Mouse (Mus musculus) kidney, adult 2 months (tissue): Measurements from ENCODE around the gene Bpifb9a. TPM values are rescaled to one million over a fixed set of nuclear protein-coding genes. Genes with fewer than 3 reads are reported as not detected.
"Not testable (repeated sequence)": the region's sequence is repeated elsewhere in the genome, so short reads cannot be mapped to it uniquely, and the experiment has no call there.

Experiments
- DNase-seq: peaks from one replicate; pipeline ENCODE4 v3.0.0; 2021
- H3K27ac ChIP-seq: fragments of 200-500 bp; 2 replicates; pipeline ENCODE4 v1.5.1; 2012; ENCODE audit warnings: low read depth, low read length, control low read depth, inconsistent platforms; ENCODE audit not compliant: insufficient read depth
- H3K27me3 ChIP-seq: fragments of 200-500 bp; replicated peaks from 2 replicates; pipeline ENCODE4 v1.6.1; 2012; ENCODE audit warnings: mild to moderate bottlenecking, moderate library complexity, low read length, inconsistent platforms; ENCODE audit not compliant: control insufficient read depth, insufficient read depth
- H3K36me3 ChIP-seq: fragments of 200-500 bp; 2 replicates; pipeline ENCODE4 v1.6.1; 2012; ENCODE audit warnings: mild to moderate bottlenecking, moderate library complexity, low read length, inconsistent platforms; ENCODE audit not compliant: control insufficient read depth, insufficient read depth
- H3K4me1 ChIP-seq: fragments of 200-500 bp; 2 replicates; pipeline ENCODE4 v1.6.1; 2011; ENCODE audit warnings: low read length; ENCODE audit not compliant: control insufficient read depth, insufficient read depth
- H3K4me3 ChIP-seq: fragments of 200-500 bp; 2 replicates; pipeline ENCODE4 v1.5.1; 2011; ENCODE audit warnings: mild to moderate bottlenecking, low read depth, low read length, control low read depth; ENCODE audit not compliant: insufficient read depth
- CTCF ChIP-seq: fragments of 200-500 bp; conservative IDR thresholded peaks from 2 replicates; pipeline ENCODE4 v1.5.1; 2011; ENCODE audit warnings: low read depth, mild to moderate bottlenecking, control low read depth, low read length, moderate library complexity, mixed read lengths; ENCODE audit not compliant: insufficient read depth, insufficient read length
- POLR2A ChIP-seq: fragments of 200-500 bp; IDR thresholded peaks from one replicate; pipeline ENCODE4 v1.6.1; 2011; ENCODE audit warnings: low read depth, low read length, control low read depth
- WGBS: fragments of 180-500 bp; shearing (Covaris S2); methylation state at CpG from one replicate; pipeline ENCODE4 v1.1.7; 2018; 5-methylcytosine and 5-hydroxymethylcytosine counted together
- polyA plus RNA-seq: library from polyadenylated mRNA; depleted of rRNA; stranded (reverse); fragments of >200 nt; gene quantifications from 2 replicates; pipeline ENCODE4 v1.2.3, GENCODE M21; 2012

The Bpifb9a gene
- polyA plus RNA-seq, 1 experiment = not detected

DNA sequence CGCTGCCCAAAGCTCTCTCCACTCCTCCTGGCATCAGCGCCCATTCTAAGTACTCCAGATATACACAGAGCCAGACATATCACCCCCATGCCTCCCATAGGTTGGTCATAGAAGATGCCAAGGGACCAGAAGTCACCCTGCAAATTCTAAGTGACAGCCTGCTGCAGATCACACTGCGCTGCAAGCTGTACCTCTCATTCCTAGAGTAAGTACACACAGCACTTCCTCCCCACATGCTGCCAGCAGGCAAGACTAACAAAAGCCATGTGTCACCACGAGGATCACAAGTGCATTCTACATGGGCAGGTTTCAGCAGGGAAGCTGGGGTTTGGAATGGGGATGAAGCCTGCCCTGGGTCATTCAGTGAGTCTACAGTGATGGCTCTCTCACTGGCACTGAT is 30.7 kb upstream of the Bpifb9a start:
- WGBS = 81% methylated on average over 4 of the region's 4 CpGs
- H3K4me3 ChIP-seq = no peak overlapping the region

DNA sequence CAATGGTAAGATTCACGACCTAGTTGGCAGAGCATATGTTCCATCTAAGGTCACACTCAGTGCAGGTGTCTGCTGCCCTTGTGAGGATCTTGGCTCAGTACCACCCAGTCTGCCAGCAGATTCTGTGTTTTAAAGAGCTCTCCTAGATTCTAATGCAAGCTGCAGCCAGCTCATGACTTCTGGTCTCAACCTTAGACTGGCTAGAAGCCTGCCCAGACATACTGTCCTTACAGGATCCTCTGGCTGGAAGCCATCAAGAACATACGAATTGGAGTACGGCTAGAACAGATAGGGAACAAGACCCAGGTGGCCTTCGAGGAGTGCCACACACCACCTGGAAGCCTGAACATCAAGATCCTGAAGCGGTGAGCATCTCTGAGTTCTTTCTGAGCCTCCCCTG is 29.8 kb upstream of the Bpifb9a start:
- no peaks in the 10 kb centered on the region for H3K27me3 ChIP-seq
- H3K27ac ChIP-seq = no peak overlapping the region
- no peak overlapping the region for H3K4me3 ChIP-seq
- no peak for DNase-seq
- TF ChIP-seq CTCF (no peak), POLR2A (no peak)
- no peaks in the 10 kb centered on the region for H3K4me1 ChIP-seq
- WGBS = 85% methylated on average over 5 of the region's 5 CpGs
- no peaks in the 10 kb centered on the region for H3K36me3 ChIP-seq

More for the DNA sequence above, 30.7 kb upstream of the Bpifb9a start:
- Histone ChIP-seq H3K27ac (no peak overlapping the region), H3K27me3 (no peaks in the 10 kb centered on the region), H3K4me1 (no peaks in the 10 kb centered on the region), H3K36me3 (no peaks in the 10 kb centered on the region)
- TF ChIP-seq POLR2A (no peak), CTCF (no peak)
- no peak for DNase-seq

DNA sequence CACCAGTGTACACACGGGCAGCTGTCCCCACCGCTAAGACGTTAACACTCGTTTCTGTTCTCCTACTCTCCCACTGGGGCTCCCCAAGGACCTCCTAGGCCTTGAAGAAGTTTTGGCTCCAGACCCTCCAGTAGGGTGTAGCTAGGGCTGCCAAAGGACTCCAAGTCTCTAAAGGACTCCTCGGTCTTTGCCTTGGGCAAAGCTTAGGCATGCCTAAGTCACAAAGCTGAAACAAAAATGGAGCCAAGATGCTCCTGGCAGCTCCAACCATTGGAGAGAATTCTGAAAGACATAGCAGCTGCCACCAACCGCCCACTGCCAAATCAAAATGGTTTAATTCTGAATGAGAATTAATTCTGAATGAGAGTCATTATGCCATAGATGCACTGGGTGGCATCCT is 24.2 kb upstream of the Bpifb9a start:
- TF ChIP-seq POLR2A (no peak), CTCF (no peak)
- DNase-seq = no peak
- WGBS = 90% methylated on average over 6 of the region's 6 CpGs
- Histone ChIP-seq H3K27ac (no peak overlapping the region), H3K36me3 (no peaks in the 10 kb centered on the region), H3K4me3 (no peak overlapping the region), H3K27me3 (no peaks in the 10 kb centered on the region), H3K4me1 (no peaks in the 10 kb centered on the region)

DNA sequence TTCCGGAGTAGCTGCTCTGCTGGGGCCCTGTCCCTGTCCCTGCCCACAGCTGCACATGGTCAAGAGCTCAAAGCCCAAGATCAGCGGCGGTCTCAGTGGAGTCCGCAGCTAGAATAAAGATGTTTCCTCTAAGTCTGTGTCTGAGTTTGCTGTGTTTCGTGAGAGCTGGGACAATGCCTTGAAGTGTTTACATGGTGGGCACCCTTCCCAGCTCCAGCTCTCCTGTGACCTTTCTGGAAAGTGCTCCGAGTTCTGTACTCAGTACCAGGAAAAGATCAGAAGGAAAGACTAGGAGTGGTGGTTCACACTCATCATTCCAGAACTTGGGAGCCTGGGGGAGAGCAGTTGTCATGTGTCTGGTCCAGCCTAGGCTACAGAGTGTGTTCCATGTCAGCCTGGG is 16.9 kb upstream of the Bpifb9a start:
- Histone ChIP-seq H3K27me3 (no peaks in the 10 kb centered on the region), H3K4me3 (no peak overlapping the region), H3K36me3 (no peaks in the 10 kb centered on the region), H3K4me1 (no peaks in the 10 kb centered on the region), H3K27ac (no peak overlapping the region)
- 94% methylated on average over 6 of the region's 6 CpGs for WGBS
- no peak for TF ChIP-seq CTCF
- no peak for TF ChIP-seq POLR2A
- no peak for DNase-seq

DNA sequence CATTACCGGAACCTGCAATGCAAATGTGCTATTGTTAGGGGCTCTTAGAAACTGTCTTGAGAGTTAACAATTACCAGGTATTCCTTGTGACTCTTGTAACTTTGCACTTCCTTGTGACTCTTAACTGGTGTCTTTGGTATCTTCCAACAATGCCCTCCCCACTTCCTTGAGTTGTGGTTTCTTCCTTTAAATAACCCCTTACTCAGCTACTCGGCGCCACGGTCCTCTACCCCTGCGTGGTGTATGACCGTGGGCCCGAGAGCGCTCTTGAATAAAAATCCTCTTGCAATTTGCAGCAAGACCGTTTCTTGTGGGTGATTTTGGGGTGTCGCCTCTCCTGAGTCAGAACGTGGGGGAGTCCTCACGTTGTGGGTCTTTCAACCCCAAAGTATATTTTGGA is 14.9 kb upstream of the Bpifb9a start:
- WGBS = 94% methylated on average over 11 of the region's 12 CpGs
- H3K27ac ChIP-seq, DNase-seq, H3K4me1 ChIP-seq, H3K36me3 ChIP-seq, H3K27me3 ChIP-seq, H3K4me3 ChIP-seq: not testable (repeated sequence)

DNA sequence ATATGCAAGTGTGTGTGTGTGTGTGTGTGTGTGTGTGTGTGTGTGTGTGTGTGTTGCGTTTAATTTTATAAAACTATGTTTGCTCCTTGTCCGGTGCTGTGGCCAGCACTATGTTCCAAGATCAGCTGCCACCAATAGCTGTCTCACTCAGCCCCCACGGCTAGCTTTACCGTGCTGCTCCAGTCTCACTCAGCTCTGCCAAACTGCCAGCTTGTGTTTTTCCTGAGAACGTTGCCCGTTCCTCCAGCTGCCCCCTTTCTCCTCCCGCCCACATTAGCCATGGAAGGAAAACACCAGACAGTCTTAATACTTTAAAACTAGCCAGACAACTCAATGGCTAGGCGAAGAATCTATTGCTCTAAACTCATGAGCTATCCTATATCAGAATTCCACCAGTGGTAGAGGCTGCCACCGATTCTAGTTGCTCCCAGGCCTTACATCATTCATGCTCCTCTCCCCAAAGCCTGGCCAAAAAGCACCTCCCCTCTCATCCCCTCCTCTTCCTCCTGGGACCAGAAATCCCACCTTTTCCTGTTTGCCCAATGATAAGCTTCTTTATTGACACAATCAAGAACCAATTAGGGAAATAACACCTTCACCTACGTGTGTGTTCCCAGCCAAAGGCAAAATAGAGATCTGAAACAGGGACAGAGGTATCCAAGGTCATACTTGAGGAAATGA is 14.2 kb upstream of the Bpifb9a start:
- DNase-seq = no peak
- no peaks in the 10 kb centered on the region for H3K36me3 ChIP-seq
- no peaks in the 10 kb centered on the region for H3K27me3 ChIP-seq
- TF ChIP-seq POLR2A (no peak), CTCF (no peak)
- H3K4me3 ChIP-seq = no peak overlapping the region
- no peak overlapping the region for H3K27ac ChIP-seq
- 91% methylated on average over 10 of the region's 10 CpGs for WGBS
- H3K4me1 ChIP-seq = no peaks in the 10 kb centered on the region

DNA sequence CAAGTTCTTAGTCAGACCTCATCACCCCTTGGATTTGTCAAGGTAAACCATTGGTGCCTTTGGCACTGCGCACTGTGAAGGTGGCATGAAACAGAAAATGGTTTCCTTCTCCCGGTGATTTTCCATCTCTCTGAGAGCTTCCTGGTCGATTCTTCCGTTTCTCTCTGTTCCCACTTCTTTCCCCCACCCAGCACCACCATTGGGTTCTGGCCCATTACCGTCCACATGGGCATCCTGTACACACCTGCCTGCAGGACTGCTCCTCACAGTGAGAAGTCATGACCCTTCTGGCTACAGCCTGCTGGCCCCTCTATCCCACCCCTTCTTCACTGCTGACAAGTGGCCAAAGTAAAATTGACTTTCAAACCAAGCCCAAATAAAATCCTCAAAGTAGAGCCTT is 12.3 kb upstream of the Bpifb9a start:
- H3K27me3 ChIP-seq = no peaks in the 10 kb centered on the region
- no peaks in the 10 kb centered on the region for H3K36me3 ChIP-seq
- H3K4me3 ChIP-seq = no peak overlapping the region
- no peak overlapping the region for H3K27ac ChIP-seq
- TF ChIP-seq POLR2A = no peak
- no peak for TF ChIP-seq CTCF
- H3K4me1 ChIP-seq = no peaks in the 10 kb centered on the region
- DNase-seq = no peak
- 93% methylated on average over 5 of the region's 5 CpGs for WGBS

DNA sequence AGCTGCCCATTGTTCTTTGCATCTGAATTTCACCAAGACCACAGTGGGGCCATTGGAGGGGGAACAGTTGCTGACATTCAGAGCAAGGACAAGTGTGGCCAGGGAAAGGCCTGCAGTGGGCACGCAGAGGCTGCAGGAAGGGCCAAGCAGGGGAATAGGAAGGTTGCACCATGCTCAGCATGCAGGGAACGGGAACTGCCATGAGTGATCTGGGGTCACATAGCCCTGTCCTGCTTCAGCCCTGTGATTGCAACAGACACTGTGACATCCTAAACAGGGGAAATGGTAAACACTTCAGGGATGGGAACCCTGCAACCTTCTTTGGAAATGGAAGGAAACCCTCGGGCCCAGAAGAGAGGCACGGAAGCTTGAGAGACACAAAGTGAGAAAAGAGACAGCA is 2.4 kb upstream of the Bpifb9a start:
- 87% methylated on average over 2 of the region's 4 CpGs for WGBS
- not testable (repeated sequence) for H3K36me3 ChIP-seq, H3K27me3 ChIP-seq, H3K4me1 ChIP-seq, H3K4me3 ChIP-seq, DNase-seq, H3K27ac ChIP-seq
